Mouse (Mus musculus): ENCODE results near the gene Uncx. TPM values are rescaled to one million over a fixed set of nuclear protein-coding genes. Genes with fewer than 3 reads are reported as not detected.

Gene Uncx
- polyA plus RNA-seq, 1 experiment: not detected

DNA sequence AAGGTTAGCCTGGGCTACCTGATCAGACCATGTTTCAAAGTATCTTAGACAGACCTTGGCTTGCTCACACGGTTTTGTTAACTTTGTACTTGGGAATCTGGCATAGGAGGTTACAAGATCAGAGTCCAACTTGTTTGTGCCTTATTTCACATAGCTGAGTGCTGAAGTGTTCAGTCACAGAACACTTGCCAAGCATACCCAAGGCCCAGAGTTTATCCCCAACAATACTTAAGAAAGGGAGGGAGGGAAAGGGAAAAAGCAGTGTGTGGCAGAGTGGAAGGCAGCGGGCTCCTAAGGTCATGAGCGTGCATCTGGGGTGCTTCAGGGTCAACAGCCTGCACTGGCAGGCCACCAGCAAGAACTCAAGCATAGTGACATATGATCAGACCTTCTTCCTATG lies 48.7 kb downstream of the Uncx start:
- 79% methylated on average over 3 of the region's 3 CpGs for WGBS
- H3K27ac ChIP-seq (ENCODE audit: insufficient read depth, low read depth, low read length): no peak overlapping the region
- H3K4me1 ChIP-seq (ENCODE audit: control insufficient read depth, insufficient read depth, low read length): no peaks in the 10 kb centered on the region
- TF ChIP-seq POLR2A (IDR thresholded peaks at IDR 0.05; ENCODE audit: insufficient read depth, low read depth, low read length) (no peak), CTCF (IDR thresholded peaks at IDR 0.05; ENCODE audit: insufficient read depth, low read depth, low read length) (no peak)
- no peak overlapping the region for H3K4me3 ChIP-seq (ENCODE audit: insufficient read depth, low read depth, low read length)

- WGBS: 52% methylated on average over 3 of the region's 3 CpGs
- no peak overlapping the region for H3K27ac ChIP-seq (ENCODE audit: insufficient read depth, low read depth, low read length)
- H3K4me3 ChIP-seq (ENCODE audit: insufficient read depth, low read depth, low read length): no peak overlapping the region
- no peaks in the 10 kb centered on the region for H3K4me1 ChIP-seq (ENCODE audit: control insufficient read depth, insufficient read depth, low read length)
- no peak for TF ChIP-seq CTCF (IDR thresholded peaks at IDR 0.05; ENCODE audit: insufficient read depth, low read depth, low read length)
- TF ChIP-seq POLR2A (IDR thresholded peaks at IDR 0.05; ENCODE audit: insufficient read depth, low read depth, low read length): no peak
Observed at GRCm38 (mm10) chr5:139592850-139593249, 49.6 kb downstream of the Uncx start.

DNA sequence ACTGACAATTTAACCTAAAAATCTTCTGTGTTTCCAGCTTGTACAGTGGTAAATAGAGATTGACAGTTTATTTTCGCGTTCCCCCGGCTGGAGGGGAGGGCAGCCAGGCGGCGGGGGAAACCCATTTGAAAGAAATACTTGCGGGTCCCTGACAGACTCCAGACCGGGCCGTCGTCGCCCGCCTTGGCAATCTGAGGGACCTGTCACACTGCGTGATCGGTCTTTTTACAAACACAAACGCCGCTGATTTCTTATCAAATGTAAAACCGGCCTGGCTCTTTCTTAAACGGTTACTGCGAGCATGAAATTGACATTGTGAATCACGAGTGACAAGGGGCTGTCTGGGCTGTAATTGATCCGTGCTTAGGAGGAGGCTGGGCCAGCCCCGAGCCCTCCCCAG lies 50.5 kb downstream of the Uncx start:
- Histone ChIP-seq H3K27ac (ENCODE audit: insufficient read depth, low read depth, low read length) (no peak overlapping the region), H3K4me3 (ENCODE audit: insufficient read depth, low read depth, low read length) (no peak overlapping the region), H3K4me1 (ENCODE audit: control insufficient read depth, insufficient read depth, low read length) (no peaks in the 10 kb centered on the region)
- TF ChIP-seq CTCF (IDR thresholded peaks at IDR 0.05; ENCODE audit: insufficient read depth, low read depth, low read length): no peak
- WGBS: 17% methylated on average over 21 of the region's 21 CpGs

- WGBS: 69% methylated on average over 14 of the region's 14 CpGs
- H3K4me3 ChIP-seq (ENCODE audit: insufficient read depth, low read depth, low read length): no peak overlapping the region
- no peak overlapping the region for H3K27ac ChIP-seq (ENCODE audit: insufficient read depth, low read depth, low read length)
- H3K4me1 ChIP-seq (ENCODE audit: control insufficient read depth, insufficient read depth, low read length): 0 out of 2 replicates have a peak, but pooled peaks cover 5% of the 10 kb centered on the region
- TF ChIP-seq CTCF (IDR thresholded peaks at IDR 0.05; ENCODE audit: insufficient read depth, low read depth, low read length) (no peak), POLR2A (IDR thresholded peaks at IDR 0.05; ENCODE audit: insufficient read depth, low read depth, low read length) (no peak)
Observed at GRCm38 (mm10) chr5:139595001-139595400, 51.7 kb downstream of the Uncx start.

Other genes starting within 250 kb of the Uncx start
- not detected in 2 replicates for gene Adap1, start 217.9 kb upstream of the Uncx start, polyA plus RNA-seq (2012; ENCODE audit: insufficient read depth, insufficient read length, low replicate concordance, missing spikeins)
- not detected in 2 replicates for gene Cox19, start 192.1 kb upstream of the Uncx start, polyA plus RNA-seq (2012; ENCODE audit: insufficient read depth, insufficient read length, low replicate concordance, missing spikeins)
- not detected in 2 replicates for gene Cyp2w1, start 190.9 kb upstream of the Uncx start, polyA plus RNA-seq (2012; ENCODE audit: insufficient read depth, insufficient read length, low replicate concordance, missing spikeins)
- not detected in 2 replicates for gene Gpr146, start 165.8 kb upstream of the Uncx start, polyA plus RNA-seq (2012; ENCODE audit: insufficient read depth, insufficient read length, low replicate concordance, missing spikeins)
- not detected in 2 replicates for gene C130050O18Rik, start 138.2 kb upstream of the Uncx start, polyA plus RNA-seq (2012; ENCODE audit: insufficient read depth, insufficient read length, low replicate concordance, missing spikeins)
- gene Gper1, start 120.3 kb upstream of the Uncx start, polyA plus RNA-seq (2012; ENCODE audit: insufficient read depth, insufficient read length, low replicate concordance, missing spikeins): not detected in 2 replicates
- not detected in 2 replicates for gene 3110082I17Rik, start 83.0 kb upstream of the Uncx start, polyA plus RNA-seq (2012; ENCODE audit: insufficient read depth, insufficient read length, low replicate concordance, missing spikeins)
- not detected in 2 replicates for gene Zfand2a, start 58.9 kb upstream of the Uncx start, polyA plus RNA-seq (2012; ENCODE audit: insufficient read depth, insufficient read length, low replicate concordance, missing spikeins)
- not detected in 2 replicates for gene Micall2, start 192.8 kb downstream of the Uncx start, polyA plus RNA-seq (2012; ENCODE audit: insufficient read depth, insufficient read length, low replicate concordance, missing spikeins)
- gene Ints1, start 232.2 kb downstream of the Uncx start, polyA plus RNA-seq (2012; ENCODE audit: insufficient read depth, insufficient read length, low replicate concordance, missing spikeins): not detected in 2 replicates
- not detected in 2 replicates for gene Mafk, start 248.0 kb downstream of the Uncx start, polyA plus RNA-seq (2012; ENCODE audit: insufficient read depth, insufficient read length, low replicate concordance, missing spikeins)